Mouse (Mus musculus) ES-E14 (cell line): ENCODE results near the gene Cd80. TPM values are rescaled to one million over a fixed set of nuclear protein-coding genes. Genes with fewer than 3 reads are reported as not detected.

Experiments
- DNase-seq: peaks from one replicate; pipeline ENCODE4 v3.0.0-alpha.2; 2013; ENCODE audit warnings: low read depth, low spot score
- H3K27ac ChIP-seq: 2 replicates; pipeline ENCODE4 v1.5.1; 2012; ENCODE audit warnings: low read depth, mild to moderate bottlenecking, low read length, moderate library complexity, mixed read lengths; ENCODE audit not compliant: poor library complexity, insufficient read depth, severe bottlenecking
- H3K36me3 ChIP-seq: 2 replicates; pipeline ENCODE4 v1.6.1; 2012; ENCODE audit warnings: mild to moderate bottlenecking, low read length, moderate library complexity, mixed read lengths; ENCODE audit not compliant: control insufficient read depth, poor library complexity, insufficient read depth, severe bottlenecking
- H3K4me1 ChIP-seq, 2 experiments: fragments of 150-350 bp in 1 of 2; sonication (generic) in 1 of 2; 2 replicates each; pipeline ENCODE4 v1.6.1; 2012; ENCODE audit warnings: low read length in 2 of 2, mild to moderate bottlenecking in 1 of 2, mixed read lengths in 1 of 2; ENCODE audit not compliant: control insufficient read depth in 2 of 2, insufficient read depth in 2 of 2, poor library complexity in 1 of 2
- H3K4me3 ChIP-seq, 2 experiments: fragments of 150-350 bp in 1 of 2; sonication (generic) in 1 of 2; 2 replicates each; pipeline ENCODE4 v1.5.1; 2012; ENCODE audit warnings: low read length in 2 of 2, low read depth in 1 of 2, mild to moderate bottlenecking in 1 of 2, mixed read lengths in 1 of 2; ENCODE audit not compliant: insufficient read depth in 1 of 2, poor library complexity in 1 of 2, severe bottlenecking in 1 of 2
- H3K9ac ChIP-seq: 2 replicates; pipeline ENCODE4 v1.6.1; 2012; ENCODE audit warnings: low read depth, mild to moderate bottlenecking, low read length, mixed read lengths; ENCODE audit not compliant: poor library complexity, insufficient read depth, severe bottlenecking
- H3K9me3 ChIP-seq: fragments of 150-350 bp; sonication (generic); 2 replicates; pipeline ENCODE4 v1.6.1; 2012; ENCODE audit warnings: low read depth, mild to moderate bottlenecking, low read length; ENCODE audit not compliant: control insufficient read depth, insufficient read depth
- CHD2 ChIP-seq: IDR thresholded peaks from 2 replicates; pipeline ENCODE4 v1.6.1; 2014; ENCODE audit warnings: mild to moderate bottlenecking, low read depth, low read length, inconsistent platforms
- HCFC1 ChIP-seq: IDR thresholded peaks from 2 replicates; pipeline ENCODE4 v1.6.1; 2012; ENCODE audit warnings: low read length, inconsistent platforms, borderline replicate concordance; ENCODE audit not compliant: insufficient read depth
- MAFK ChIP-seq: IDR thresholded peaks from 2 replicates; pipeline ENCODE4 v1.6.1; 2014; ENCODE audit warnings: mild to moderate bottlenecking, low read depth, low read length, inconsistent platforms; ENCODE audit not compliant: insufficient read depth
- ZC3H11A ChIP-seq: IDR thresholded peaks from 2 replicates; pipeline ENCODE4 v1.6.1; 2012; ENCODE audit warnings: low read depth, mild to moderate bottlenecking, inconsistent platforms, low read length, borderline replicate concordance
- ZNF384 ChIP-seq: IDR thresholded peaks from 2 replicates; pipeline ENCODE4 v1.6.1; 2012; ENCODE audit warnings: low read depth, low read length, inconsistent platforms
- in situ Hi-C, 2 experiments: fragments of 600-800 bp; cut with MboI; formaldehyde crosslinking; loops; one replicate each; pipeline ENCODE4 v1.15.1; 2025; ENCODE audit warnings: low sequenced_read_pairs in 2 of 2, inconsistent platforms in 1 of 2; ENCODE audit not compliant: unreplicated experiment in 2 of 2
- total RNA-seq: library from RNA; depleted of rRNA; stranded (reverse); fragments of 300-350 nt; gene quantifications from 2 replicates; pipeline ENCODE4 v1.2.3, GENCODE M21; 2012; rRNA removed

The Cd80 gene
- total RNA-seq, result 11.1 and 15.2 TPM in 2 replicates

DNA sequence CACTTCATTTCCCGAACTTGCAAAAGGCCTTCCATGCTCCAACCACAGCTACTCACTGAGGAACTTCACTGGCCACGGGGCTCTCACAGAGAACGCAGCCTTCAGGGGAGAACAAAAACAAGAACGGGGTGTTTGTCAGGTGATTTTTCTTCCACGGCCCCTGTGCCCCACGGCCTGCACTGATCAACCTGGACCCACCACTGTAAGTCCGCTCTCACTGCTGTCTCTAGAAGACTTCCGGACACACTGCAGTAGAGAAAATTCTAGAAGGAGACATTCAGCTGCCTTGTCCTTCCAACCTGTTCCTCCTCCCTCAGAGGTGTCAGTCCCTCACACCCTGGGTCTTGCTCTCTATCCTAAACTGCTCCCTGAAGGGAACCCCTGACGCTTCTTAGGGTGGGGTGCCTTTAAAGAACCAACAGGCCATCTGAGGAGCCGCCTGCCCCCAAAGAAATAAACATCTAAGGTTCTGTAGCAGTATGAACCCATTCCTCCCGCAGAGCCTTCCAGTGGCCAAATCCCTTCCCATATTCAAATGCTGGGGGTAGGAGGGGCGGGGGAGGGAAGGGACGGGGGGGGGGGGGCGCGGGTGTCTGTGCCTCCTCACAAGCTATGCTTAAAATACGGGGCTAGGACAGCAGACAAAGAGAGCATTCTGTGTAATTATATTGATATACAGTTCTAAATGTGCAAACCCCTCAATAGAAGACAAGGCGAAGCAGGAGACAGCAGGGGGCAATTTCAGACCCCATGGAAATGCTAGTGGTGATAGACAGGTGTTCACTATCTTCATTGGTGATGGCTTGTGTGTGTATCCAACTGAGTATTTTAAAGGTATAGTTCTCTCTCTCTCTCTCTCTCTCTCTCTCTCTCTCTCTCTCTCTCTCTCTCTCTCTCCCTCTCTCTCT is at the start of gene Cd80:
Gene Cd80 (plus strand): TSS at position 51 of the 908 bp plus-strand sequence.
- H3K9ac ChIP-seq, result no peak within 1 kb of the TSS; the same call in 1 of the 2 replicates
- no peak within 1 kb of the TSS for H3K4me3 ChIP-seq
- no peaks in the 10 kb centered on the region for H3K9me3 ChIP-seq
- peaks cover 17 to 19% of the 10 kb centered on the region in 2 experiments for H3K4me1 ChIP-seq
- no peak for DNase-seq
- H3K27ac ChIP-seq, result no peak within 1 kb of the TSS
- no peaks in the 10 kb centered on the region for H3K36me3 ChIP-seq
- TF ChIP-seq HCFC1, result no peak
- TF ChIP-seq ZNF384, result no peak
- TF ChIP-seq MAFK, result no peak
- in situ Hi-C loops, result no loop called here

DNA sequence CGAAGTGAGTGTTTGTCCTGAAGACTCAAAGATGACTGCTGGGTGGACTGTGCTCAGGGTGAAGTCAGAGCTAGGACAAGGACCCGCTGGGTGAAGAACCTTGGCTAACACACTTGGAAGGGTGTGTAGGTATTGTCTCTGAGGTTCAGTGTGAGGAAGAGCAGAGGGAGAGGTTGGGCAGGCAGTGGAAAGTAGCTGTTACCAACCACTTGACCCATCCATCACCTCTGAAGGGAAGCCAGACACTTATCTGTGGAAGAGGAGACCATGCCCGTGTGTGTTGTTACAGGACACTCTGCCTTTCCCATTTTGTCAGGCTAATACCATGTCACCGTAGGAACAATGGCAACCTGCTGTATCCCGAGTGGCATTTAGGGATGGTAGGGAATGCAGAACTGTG is 49.1 kb upstream of the Cd80 start:
- no peak for DNase-seq
- H3K36me3 ChIP-seq, result no peaks in the 10 kb centered on the region; the same call in 1 of the 2 replicates
- TF ChIP-seq ZC3H11A (no peak), ZNF384 (no peak), HCFC1 (no peak), MAFK (no peak), CHD2 (no peak)
- H3K9me3 ChIP-seq, result no peaks in the 10 kb centered on the region
- no peak overlapping the region for H3K9ac ChIP-seq
- peaks cover 5 to 21% of the 10 kb centered on the region in 2 experiments; a peak in 3 of 4 replicates for H3K4me1 ChIP-seq
- in situ Hi-C loops, result no loop called here
- H3K4me3 ChIP-seq, result no peak overlapping the region
- no peak overlapping the region for H3K27ac ChIP-seq

- H3K9me3 ChIP-seq, result no peaks in the 10 kb centered on the region
- no peaks in the 10 kb centered on the region; the same call in 1 of the 2 replicates for H3K36me3 ChIP-seq
- in situ Hi-C loops, result no loop called here
- TF ChIP-seq CHD2 (no peak), ZNF384 (peak; percentile 39; the same call in 1 of the 2 replicates), HCFC1 (no peak), ZC3H11A (no peak), MAFK (no peak)
- H3K4me3 ChIP-seq, result no peak overlapping the region
- H3K9ac ChIP-seq, result no peak overlapping the region
- no peak for DNase-seq
- H3K4me1 ChIP-seq, result peaks cover 5 to 21% of the 10 kb centered on the region in 2 experiments; a peak in 3 of 4 replicates
- H3K27ac ChIP-seq, result no peak overlapping the region
These were observed 48.7 kb upstream of the Cd80 start for GRCm38 (mm10) chr16:38406708-38407107.

DNA sequence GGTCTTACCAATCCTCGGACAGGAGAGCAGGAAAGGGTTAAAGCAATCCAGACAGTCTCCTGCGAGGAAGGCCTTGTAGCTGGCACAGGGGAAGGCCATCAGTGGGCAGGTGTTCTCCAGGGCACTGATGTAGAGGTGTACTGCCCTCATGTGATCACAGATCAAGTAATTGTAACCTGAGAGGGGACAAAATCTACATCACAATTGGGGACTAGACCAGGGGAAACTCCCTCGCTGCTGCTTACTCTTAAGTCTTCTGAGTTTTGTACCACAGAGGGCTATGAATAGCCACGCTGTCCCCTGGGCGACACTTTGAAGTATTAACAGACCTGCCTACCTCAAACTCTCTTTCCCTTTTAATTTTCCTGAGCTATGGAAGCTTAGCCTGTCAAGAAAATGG is 47.8 kb upstream of the Cd80 start:
- H3K9ac ChIP-seq, result no peak overlapping the region
- TF ChIP-seq CHD2 (no peak), ZC3H11A (no peak)

GRCm38 (mm10) chr16:38408416-38408815 is 46.9 kb upstream of the Cd80 start:
- Histone ChIP-seq H3K36me3 (no peaks in the 10 kb centered on the region; the same call in 1 of the 2 replicates), H3K27ac (no peak overlapping the region), H3K9me3 (no peaks in the 10 kb centered on the region), H3K4me1 (peaks cover 5 to 21% of the 10 kb centered on the region in 2 experiments; a peak in 3 of 4 replicates), H3K4me3 (no peak overlapping the region), H3K9ac (no peak overlapping the region)
- no peak for DNase-seq
- in situ Hi-C loops, result no loop called here
- no peak for TF ChIP-seq ZC3H11A
- no peak for TF ChIP-seq MAFK
- TF ChIP-seq ZNF384, result no peak
- TF ChIP-seq HCFC1, result no peak
- no peak for TF ChIP-seq CHD2

More for the DNA sequence above, 47.8 kb upstream of the Cd80 start:
- Histone ChIP-seq H3K27ac (no peak overlapping the region), H3K4me1 (peaks cover 5 to 21% of the 10 kb centered on the region in 2 experiments; a peak in 3 of 4 replicates), H3K4me3 (no peak overlapping the region; a peak in 1 of 4 replicates), H3K9me3 (no peaks in the 10 kb centered on the region), H3K36me3 (no peaks in the 10 kb centered on the region; the same call in 1 of the 2 replicates)
- peak; percentile 76 for DNase-seq
- in situ Hi-C loops, result no loop called here
